Mouse (Mus musculus) MEL (cell line): ENCODE measurements around the gene Sytl3. TPM values are rescaled to one million over a fixed set of nuclear protein-coding genes. Genes with fewer than 3 reads are reported as not detected.

Experiments used
- DNase-seq: peaks from one replicate; pipeline ENCODE4 v3.0.0; 2011; ENCODE audit warnings: low read depth, low spot score
- H3K27ac ChIP-seq: 2 replicates; pipeline ENCODE4 v1.5.1; 2012; ENCODE audit warnings: low read depth, mild to moderate bottlenecking, control low read depth, low read length, moderate library complexity; ENCODE audit not compliant: control insufficient read depth
- H3K27me3 ChIP-seq, 2 experiments: fragments of 150-350 bp in 1 of 2; sonication (generic) in 1 of 2; 2 replicates each; pipeline ENCODE4 v1.6.1; 2012; ENCODE audit warnings: low read length in 2 of 2, mild to moderate bottlenecking in 2 of 2, improper control_type of control experiment in 1 of 2, moderate library complexity in 1 of 2; ENCODE audit not compliant: insufficient read depth in 2 of 2, control insufficient read depth in 1 of 2
- H3K36me3 ChIP-seq, 2 experiments: 2 replicates each; pipeline ENCODE4 v1.6.1; 2012 to 2014; ENCODE audit warnings: low read length in 2 of 2, improper control_type of control experiment in 1 of 2, inconsistent platforms in 1 of 2, mild to moderate bottlenecking in 1 of 2; ENCODE audit not compliant: insufficient read depth in 2 of 2, control insufficient read depth in 1 of 2
- H3K4me1 ChIP-seq, 2 experiments: fragments of 150-350 bp in 1 of 2; sonication (generic) in 1 of 2; 2 replicates each; pipeline ENCODE4 v1.6.1; 2012; ENCODE audit warnings: low read length in 2 of 2, improper control_type of control experiment in 1 of 2, mild to moderate bottlenecking in 1 of 2; ENCODE audit not compliant: insufficient read depth in 2 of 2, control insufficient read depth in 1 of 2
- H3K4me3 ChIP-seq, 2 experiments: fragments of 150-350 bp in 1 of 2; sonication (generic) in 1 of 2; 2 replicates each; pipeline ENCODE4 v1.5.1; 2012; ENCODE audit warnings: low read depth in 2 of 2, low read length in 2 of 2, mild to moderate bottlenecking in 2 of 2, moderate library complexity in 2 of 2, control low read depth in 1 of 2, improper control_type of control experiment in 1 of 2; ENCODE audit not compliant: control insufficient read depth in 1 of 2, insufficient read depth in 1 of 2
- H3K79me2 ChIP-seq: 2 replicates; pipeline ENCODE4 v1.6.1; 2012; ENCODE audit warnings: mild to moderate bottlenecking, low read length, moderate library complexity; ENCODE audit not compliant: control insufficient read depth, poor library complexity, insufficient read depth
- H3K9ac ChIP-seq: 2 replicates; pipeline ENCODE4 v1.6.1; 2012; ENCODE audit warnings: low read depth, mild to moderate bottlenecking, control low read depth, low read length, moderate library complexity; ENCODE audit not compliant: control insufficient read depth, poor library complexity, severe bottlenecking
- H3K9me3 ChIP-seq: fragments of 150-350 bp; sonication (generic); replicated peaks from 2 replicates; pipeline ENCODE4 v1.6.1; 2012; ENCODE audit warnings: mild to moderate bottlenecking, low read length, improper control_type of control experiment, moderate library complexity; ENCODE audit not compliant: insufficient read depth
- BHLHE40 ChIP-seq: IDR thresholded peaks from 2 replicates; pipeline ENCODE4 v1.6.1; 2012; ENCODE audit warnings: low read depth, mild to moderate bottlenecking, inconsistent platforms, low read length, improper control_type of control experiment, borderline replicate concordance
- CHD2 ChIP-seq: IDR thresholded peaks from 2 replicates; pipeline ENCODE4 v1.6.1; 2011; ENCODE audit warnings: low read length, improper control_type of control experiment
- CTCF ChIP-seq, 3 experiments: IDR thresholded peaks in 2 of 3; conservative IDR thresholded peaks in 1 of 3; 2 replicates each; pipeline ENCODE4 v1.5.1; 2011 to 2012; ENCODE audit warnings: low read length in 3 of 3, low read depth in 2 of 3, mild to moderate bottlenecking in 2 of 3, improper control_type of control experiment in 1 of 3, inconsistent platforms in 1 of 3, mixed read lengths in 1 of 3, moderate library complexity in 1 of 3; ENCODE audit not compliant: control insufficient read depth in 1 of 3, insufficient read depth in 1 of 3, poor library complexity in 1 of 3, severe bottlenecking in 1 of 3
- E2F4 ChIP-seq: IDR thresholded peaks from 2 replicates; pipeline ENCODE4 v1.6.1; 2011; ENCODE audit warnings: low read depth, low read length, improper control_type of control experiment, borderline replicate concordance
- GABPA ChIP-seq: IDR thresholded peaks from 2 replicates; pipeline ENCODE4 v1.6.1; 2012; ENCODE audit warnings: low read depth, mild to moderate bottlenecking, inconsistent platforms, low read length, improper control_type of control experiment, moderate library complexity
- GATA1 ChIP-seq: IDR thresholded peaks from 2 replicates; pipeline ENCODE4 v1.6.1; 2011; ENCODE audit warnings: low read depth, low read length, improper control_type of control experiment
- JUND ChIP-seq: IDR thresholded peaks from 2 replicates; pipeline ENCODE4 v1.6.1; 2011; ENCODE audit warnings: low read depth, mild to moderate bottlenecking, improper control_type of control experiment, low read length
- MAX ChIP-seq: IDR thresholded peaks from 2 replicates; pipeline ENCODE4 v1.6.1; 2011; ENCODE audit warnings: low read length, improper control_type of control experiment
- MEF2A ChIP-seq: IDR thresholded peaks from 2 replicates; pipeline ENCODE4 v1.6.1; 2014; ENCODE audit warnings: low read depth, mild to moderate bottlenecking, inconsistent platforms, low read length, improper control_type of control experiment; ENCODE audit not compliant: poor library complexity, insufficient replicate concordance, severe bottlenecking; ENCODE audit errors: extremely low read depth
- MYC ChIP-seq: IDR thresholded peaks from 2 replicates; pipeline ENCODE4 v1.6.1; 2011; ENCODE audit warnings: low read depth, mild to moderate bottlenecking, low read length, improper control_type of control experiment, moderate library complexity
- POLR2AphosphoS2 ChIP-seq: IDR thresholded peaks from 2 replicates; pipeline ENCODE4 v1.6.1; 2011; ENCODE audit warnings: low read length, improper control_type of control experiment
- POLR2AphosphoS5 ChIP-seq: IDR thresholded peaks from 2 replicates; pipeline ENCODE4 v1.6.1; 2012; ENCODE audit warnings: low read depth, borderline replicate concordance, mild to moderate bottlenecking, inconsistent platforms, low read length, moderate library complexity, mixed read lengths
- RAD21 ChIP-seq: IDR thresholded peaks from 2 replicates; pipeline ENCODE4 v1.6.1; 2011; ENCODE audit warnings: mild to moderate bottlenecking, low read depth, low read length, improper control_type of control experiment
- RCOR1 ChIP-seq: IDR thresholded peaks from 2 replicates; pipeline ENCODE4 v1.6.1; 2012; ENCODE audit warnings: low read depth, mild to moderate bottlenecking, inconsistent platforms, low read length, improper control_type of control experiment
- TAL1 ChIP-seq: IDR thresholded peaks from 2 replicates; pipeline ENCODE4 v1.6.1; 2012; ENCODE audit warnings: mild to moderate bottlenecking, inconsistent platforms, low read length, moderate library complexity, mixed read lengths
- TCF12 ChIP-seq: IDR thresholded peaks from 2 replicates; pipeline ENCODE4 v1.6.1; 2014; ENCODE audit warnings: low read depth, mild to moderate bottlenecking, inconsistent platforms, low read length, improper control_type of control experiment, moderate library complexity
- UBTF ChIP-seq: IDR thresholded peaks from 2 replicates; pipeline ENCODE4 v1.6.1; 2012; ENCODE audit warnings: low read depth, mild to moderate bottlenecking, inconsistent platforms, low read length, improper control_type of control experiment, moderate library complexity, borderline replicate concordance; ENCODE audit not compliant: insufficient read depth
- ZKSCAN1 ChIP-seq: IDR thresholded peaks from 2 replicates; pipeline ENCODE4 v1.6.1; 2012; ENCODE audit warnings: low read depth, mild to moderate bottlenecking, inconsistent platforms, low read length, improper control_type of control experiment, moderate library complexity
- polyA plus RNA-seq, 2 experiments: library from polyadenylated mRNA; stranded (reverse) in 1 of 2; unstranded in 1 of 2; fragments of >175 nt in 1 of 2; fragments of >200 nt in 1 of 2; gene quantifications; 2 replicates each; pipeline versions ENCODE4 v1.2.1 to v1.2.4; 2012; ENCODE audit warnings: low replicate concordance in 2 of 2, low read depth in 1 of 2; ENCODE audit not compliant: insufficient read length in 2 of 2, insufficient read depth in 1 of 2, missing spikeins in 1 of 2
- total RNA-seq: library from RNA; depleted of rRNA; stranded (reverse); fragments of 300-350 nt; gene quantifications from 2 replicates; pipeline ENCODE4 v1.2.3, GENCODE M21; 2012

Sytl3 gene
- total and polyA plus RNA-seq, 3 experiments: not detected

DNA sequence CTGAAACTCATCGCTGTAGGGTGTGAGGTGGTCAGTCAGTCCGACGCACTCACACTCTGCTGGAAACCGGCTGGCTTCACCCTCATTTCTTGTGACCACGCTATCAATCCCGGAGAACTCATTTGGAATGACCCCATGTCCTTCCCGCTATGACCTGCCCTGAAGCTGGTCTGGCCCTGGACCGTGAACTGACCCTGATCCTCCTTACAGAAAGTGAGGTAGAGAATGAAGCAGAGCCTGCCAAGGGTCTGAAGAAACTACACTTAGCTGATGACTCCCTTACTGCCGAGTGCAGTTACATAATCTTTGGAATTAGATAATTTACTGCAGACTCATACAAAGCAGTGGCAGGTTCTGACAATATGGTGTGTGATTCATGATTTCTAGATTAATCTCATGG is 96.3 kb downstream of the Sytl3 start:
- no peak overlapping the region for H3K27ac ChIP-seq
- H3K9me3 ChIP-seq: no peaks in the 10 kb centered on the region
- no peak overlapping the region for H3K9ac ChIP-seq
- no peaks in the 10 kb centered on the region for H3K4me1 ChIP-seq
- DNase-seq: no peak
- TF ChIP-seq ZKSCAN1 (no peak), POLR2AphosphoS2 (no peak), MAX (no peak), RAD21 (no peak), BHLHE40 (no peak), CHD2 (no peak), UBTF (no peak), RCOR1 (no peak), CTCF (IDR thresholded peaks at IDR 0.05 in 2 of 3, conservative IDR thresholded peaks at IDR 0.05 in 1 of 3; ENCODE audit: control insufficient read depth in 1 of 3, insufficient read depth in 1 of 3, low read depth in 2 of 3, low read length in 3 of 3, poor library complexity in 1 of 3, severe bottlenecking in 1 of 3) (no peak), MYC (no peak), TCF12 (no peak), POLR2AphosphoS5 (no peak), MEF2A (no peak), E2F4 (no peak), TAL1 (no peak), JUND (no peak), GATA1 (no peak)
- H3K79me2 ChIP-seq: no peaks in the 10 kb centered on the region
- peaks cover 0 to 1% of the 10 kb centered on the region in 2 experiments; a peak in 2 of 4 replicates for H3K36me3 ChIP-seq
- H3K4me3 ChIP-seq: no peak overlapping the region
- H3K27me3 ChIP-seq: no peaks in the 10 kb centered on the region

DNA sequence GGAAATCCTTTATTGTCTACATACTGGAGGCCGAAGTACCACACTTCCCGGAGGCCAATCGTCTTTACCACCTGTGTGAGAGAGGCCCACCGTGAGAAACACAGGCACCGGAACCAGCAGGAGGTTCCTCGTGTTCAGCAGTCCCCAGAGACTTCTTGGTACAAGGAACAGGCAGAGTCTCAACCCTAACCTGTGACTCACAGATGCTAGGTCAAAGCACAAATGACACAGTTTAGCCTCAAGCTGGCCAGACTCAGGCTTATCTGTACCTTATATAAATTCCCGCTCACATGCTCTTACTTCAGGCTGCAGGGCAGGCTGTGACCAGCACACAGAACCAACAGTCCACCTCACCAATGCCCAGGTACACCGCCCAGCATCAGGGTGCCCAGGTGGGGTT is 97.0 kb downstream of the Sytl3 start:
- H3K4me3 ChIP-seq: no peak overlapping the region
- TF ChIP-seq GABPA: no peak
- TF ChIP-seq CHD2: no peak
- H3K4me1 ChIP-seq: no peaks in the 10 kb centered on the region
- no peaks in the 10 kb centered on the region for H3K27me3 ChIP-seq
- no peaks in the 10 kb centered on the region for H3K9me3 ChIP-seq
- H3K36me3 ChIP-seq: peaks cover 0 to 1% of the 10 kb centered on the region in 2 experiments; a peak in 2 of 4 replicates
- no peak overlapping the region for H3K27ac ChIP-seq
- no peak for DNase-seq
- H3K9ac ChIP-seq: no peak overlapping the region
- H3K79me2 ChIP-seq: 0 out of 2 replicates have a peak, but pooled peaks cover 2% of the 10 kb centered on the region
